In genomic region chr5:36766958-36767703, GRCm38 (mm10) we compare ENCODE assay signal across 11 mouse cellular contexts. TPM values are rescaled to one million over a fixed set of nuclear protein-coding genes. Genes with fewer than 3 reads are reported as not detected.
DNase-seq lines count a peak whose midpoint lies in the region; ATAC-seq lines count a peak whose summit lies in the region.
"Had no signal": no experiment of that assay in that cellular context is flagged by ENCODE, and none has a peak within 500 bp of the region (broad histone marks: within the 10 kb centered on the region; RNA-seq: fewer than 3 reads in every experiment).

No protein-coding gene starts in this region.

- H3K4me2 ChIP-seq in liver, embryonic 11.5 days, result no peak overlapping the region

- WGBS in liver, embryonic 11.5 days, result 28% methylated on average over 10 of the region's 10 CpGs

- no peak overlapping the region for H3K27ac ChIP-seq in liver, embryonic 11.5 days (ENCODE audit: low read depth, low read length)
- H3K27ac ChIP-seq: liver, embryonic 14.5 days had no signal

- no peaks in the 10 kb centered on the region for H3K9me3 ChIP-seq in liver, embryonic 11.5 days (ENCODE audit: control insufficient read depth, low read length)

- no peak overlapping the region for H3K9ac ChIP-seq in liver, embryonic 11.5 days (ENCODE audit: low read depth, low read length)
- H3K9ac ChIP-seq: liver, embryonic 14.5 days had no signal

- no peak overlapping the region for H3K4me3 ChIP-seq in liver, embryonic 11.5 days (ENCODE audit: low read depth, low read length)
- H3K4me3 ChIP-seq: erythroblast, embryonic 14.5 days had no signal

- H3K36me3 ChIP-seq in liver, embryonic 11.5 days (ENCODE audit: control insufficient read depth, insufficient read depth, low read length), result no peaks in the 10 kb centered on the region

- peak; percentile 80 for ATAC-seq in cerebellum, adult (ENCODE audit: insufficient number of reproducible peaks, low FRiP score, low TSS enrichment)
- peak; percentile 90 for ATAC-seq in granulocyte monocyte progenitor cell, adult 5-6 weeks (replicated peaks; ENCODE audit: poor library complexity, severe bottlenecking)
- ATAC-seq in monocyte, adult 5-6 weeks (replicated peaks; ENCODE audit: insufficient number of reproducible peaks, low FRiP score, low TSS enrichment, poor library complexity, severe bottlenecking), result peak; percentile 61; the same call in 1 of the 2 replicates
- no peak for ATAC-seq in liver, embryonic 11.5 days (replicated peaks; ENCODE audit: low FRiP score)

- peak; percentile 80 for DNase-seq in cerebellum, postnatal 10 days
- no peak for DNase-seq in liver, embryonic 11.5 days (ENCODE audit: low spot score)
- DNase-seq in thymus, postnatal 4 days, result no peak
- no peak for DNase-seq in lung, postnatal 10 days
- DNase-seq: kidney, postnatal 14 days; right cerebral cortex, adult 18-20 months had no signal

- H3K4me1 ChIP-seq in liver, embryonic 11.5 days (replicated peaks; ENCODE audit: control insufficient read depth, insufficient read depth, low read length), result no peaks in the 10 kb centered on the region

- no peaks in the 10 kb centered on the region for H3K27me3 ChIP-seq in liver, embryonic 11.5 days (replicated peaks; ENCODE audit: control insufficient read depth, insufficient read depth, low read length)

RNA-seq across cellular contexts. Expression of gene Bloc1s4, which starts 18.7 kb away (rescaled TPM):
- 5.2 and 10.2 TPM in 2 replicates for total RNA-seq in granulocyte monocyte progenitor cell, adult 5-6 weeks (2014; fragmentation: Nextera tagmentation)
- 17.1 and 20.9 TPM in 2 replicates for total RNA-seq in granulocyte monocyte progenitor cell, adult 5-6 weeks (2017)
- 17.5 to 38.1 TPM (median 29.6 TPM) in 3 replicates for total RNA-seq in monocyte, adult 5-6 weeks (2017)
- polyA plus RNA-seq in liver, embryonic 11.5 days (2014; fragmentation: Nextera tagmentation; extraction: Ambion mirVana), result 29.1 and 30.0 TPM in 2 replicates

RNA-seq across cellular contexts. Expression of gene Mrfap1, which starts 29.4 kb away (rescaled TPM):
- total RNA-seq in granulocyte monocyte progenitor cell, adult 5-6 weeks (2014; fragmentation: Nextera tagmentation), result 182 and 191 TPM in 2 replicates
- 337 and 373 TPM in 2 replicates for total RNA-seq in granulocyte monocyte progenitor cell, adult 5-6 weeks (2017)
- 214 to 260 TPM (median 240 TPM) in 3 replicates for total RNA-seq in monocyte, adult 5-6 weeks (2017)
- polyA plus RNA-seq in liver, embryonic 11.5 days (2014; fragmentation: Nextera tagmentation; extraction: Ambion mirVana), result 366 and 368 TPM in 2 replicates

Comparison
In these comparisons a context has a peak if more than half of its experiments do, and no peak if none do; other contexts are left out.
1. DNase-seq: peak in cerebellum, postnatal 10 days (2 of 2); none in liver, embryonic 11.5 days (single experiment), thymus, postnatal 4 days (single experiment) and lung, postnatal 10 days (single experiment).